8 mouse cellular contexts compared by ENCODE assay signal in the genomic region with DNA sequence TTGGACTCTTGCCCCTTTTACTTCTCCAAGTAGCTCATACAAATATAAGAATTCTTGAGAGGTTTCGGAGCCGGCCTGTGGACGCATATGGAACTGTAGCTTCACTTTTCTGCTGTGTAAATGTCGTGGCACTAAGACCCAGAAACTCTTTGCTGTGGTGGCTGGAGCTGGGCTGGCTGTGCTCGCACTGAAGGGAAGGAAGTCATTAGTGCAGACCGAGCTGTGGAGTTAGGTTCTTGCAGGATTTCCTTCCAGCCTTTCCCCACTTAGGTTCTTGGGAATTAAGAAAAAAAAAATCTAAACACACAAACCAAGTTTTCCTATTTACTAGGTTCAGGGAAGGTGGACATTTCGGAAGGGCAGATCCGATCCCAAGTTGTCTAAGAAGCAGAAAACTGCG.
DNase-seq lines count a peak whose midpoint lies in the region; ATAC-seq and TF ChIP-seq lines count a peak whose summit lies in the region.

No protein-coding gene starts in this region.

- H3K4me3 ChIP-seq in hindbrain, postnatal 0 days (ENCODE audit: low read length): peak overlapping the region; percentile 84
- H3K4me3 ChIP-seq in left cerebral cortex, adult 2 months: peak overlapping the region; percentile 57

- ATAC-seq in hindbrain, postnatal 0 days: peak; percentile 90

- intact Hi-C loops in gastrocnemius, postnatal 14 days (cut with DNase I; ENCODE audit: low total_unique reads): loop anchor here (10.0 kb wide), 1 partner anchor 216 kb away; no protein-coding TSS in a partner anchor
- intact Hi-C loops in left cerebral cortex, adult 2 months (cut with DNase I): loop anchor here (2.0 kb wide), 1 partner anchor 278 kb away; no protein-coding TSS in a partner anchor

- H3K4me2 ChIP-seq in hindbrain, postnatal 0 days (ENCODE audit: low read depth, low read length): peak overlapping the region; percentile 86

- H3K27me3 ChIP-seq in hindbrain, postnatal 0 days (ENCODE audit: insufficient read depth, low read length): no peaks in the 10 kb centered on the region

- peak overlapping the region; percentile 87; the same call in 1 of the 2 replicates for H3K27ac ChIP-seq in hindbrain, postnatal 0 days
- peak overlapping the region; percentile 83 for H3K27ac ChIP-seq in left cerebral cortex, adult 2 months

- peak; percentile 88 for DNase-seq in adipocyte (ENCODE audit: low spot score)
- DNase-seq in embryo, embryonic 10.5 days (ENCODE audit: low spot score): peak; percentile 88
- DNase-seq in gastrocnemius, postnatal 14 days: peak; percentile 78
- peak; percentile 93 for DNase-seq in hindbrain, postnatal 0 days (ENCODE audit: low spot score)
- peak; percentile 59 to 68 for DNase-seq in left cerebral cortex, adult 2 months (ENCODE audit: extremely low spot score in 1 of 2, low spot score in 2 of 2)
- peak; percentile 85 for DNase-seq in lung, postnatal 36 days
- peak; percentile 25 for DNase-seq in retina, adult 2 months (ENCODE audit: low read depth, low spot score)
- DNase-seq in thymus, postnatal 25 days: peak; percentile 46

- WGBS in hindbrain, postnatal 0 days: 2% methylated on average over 9 of the region's 9 CpGs

- peaks cover 4% of the 10 kb centered on the region; the same call in 1 of the 2 replicates for H3K9me3 ChIP-seq in hindbrain, postnatal 0 days (ENCODE audit: low read length)

- TF ChIP-seq CTCF in hindbrain, postnatal 0 days (IDR thresholded peaks at IDR 0.05; ENCODE audit: low read depth): peak; percentile 73
- peak; percentile 55 for TF ChIP-seq CTCF in left cerebral cortex, adult 2 months (IDR thresholded peaks at IDR 0.05)

- peaks cover 4% of the 10 kb centered on the region; the same call in 1 of the 2 replicates for H3K4me1 ChIP-seq in hindbrain, postnatal 0 days (ENCODE audit: insufficient read depth, low read length)

- peak overlapping the region; percentile 93; the same call in 1 of the 2 replicates for H3K9ac ChIP-seq in hindbrain, postnatal 0 days (replicated peaks; ENCODE audit: low read length)

- H3K36me3 ChIP-seq in hindbrain, postnatal 0 days (ENCODE audit: insufficient read depth, low read length): no peaks in the 10 kb centered on the region

Comparison
In these comparisons a context has a peak if more than half of its experiments do, and no peak if none do; other contexts are left out.
1. Peak in every context shown above with its lines: DNase-seq, ATAC-seq, H3K4me3 ChIP-seq and H3K27ac ChIP-seq.
2. DNase-seq: peak in every context shown above with its lines; median percentile 93 in hindbrain, postnatal 0 days; 88 in adipocyte; 88 in embryo, embryonic 10.5 days; 85 in lung, postnatal 36 days; 78 in gastrocnemius, postnatal 14 days; 64 in left cerebral cortex, adult 2 months; 46 in thymus, postnatal 25 days; 25 in retina, adult 2 months.